Mouse (Mus musculus): ENCODE data around the gene Gm27021.

DNA sequence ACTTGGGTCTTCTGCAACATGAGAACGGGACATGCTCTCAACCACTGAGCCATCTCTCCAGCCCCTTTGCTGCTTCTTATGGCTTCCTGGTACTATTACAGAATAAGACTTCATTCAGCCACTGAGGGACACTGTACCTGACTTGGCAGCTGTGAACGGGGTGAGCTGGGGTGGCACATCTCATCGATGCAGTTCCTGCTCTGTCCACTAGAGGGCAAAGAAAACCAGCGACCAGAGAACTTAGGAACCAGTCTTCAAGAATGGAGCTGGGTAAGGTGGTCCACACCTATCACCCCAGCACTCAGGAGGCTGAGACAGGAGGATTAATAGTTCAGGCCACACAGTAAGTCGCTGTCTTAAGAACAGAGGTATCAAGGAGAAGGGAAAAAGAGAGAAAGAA, 71.9 kb downstream of the Gm27021 start:
- TF ChIP-seq CTCF (IDR thresholded peaks at IDR 0.05; ENCODE audit: low read depth, low read length) (peak; percentile 83), POLR2A (IDR thresholded peaks at IDR 0.05; ENCODE audit: insufficient read depth, low read length) (no peak), EP300 (IDR thresholded peaks at IDR 0.05; ENCODE audit: insufficient read depth, low read depth, low read length) (no peak)
